In genomic region chr12:53246181-53246580, GRCm38 (mm10) we compare ENCODE assay signal across 9 mouse cellular contexts. TPM values are rescaled to one million over a fixed set of nuclear protein-coding genes. Genes with fewer than 3 reads are reported as not detected.
DNase-seq lines count a peak whose midpoint lies in the region; ATAC-seq and TF ChIP-seq lines count a peak whose summit lies in the region.
"Had no signal": no experiment of that assay in that cellular context is flagged by ENCODE, and none has a peak within 500 bp of the region (broad histone marks: within the 10 kb centered on the region; RNA-seq: fewer than 3 reads in every experiment).

No protein-coding gene starts in this region.

- H3K9ac ChIP-seq in heart, postnatal 0 days (replicated peaks; ENCODE audit: low read depth, low read length) = no peak overlapping the region
- no peak overlapping the region for H3K9ac ChIP-seq in liver, embryonic 15.5 days

- WGBS in heart, postnatal 0 days = 2% methylated on average over 12 of the region's 12 CpGs
- WGBS in liver, embryonic 15.5 days (ENCODE audit: insufficient replicate concordance) = 3% methylated on average over 12 of the region's 12 CpGs

- TF ChIP-seq CTCF in gastrocnemius, adult 2 months (IDR thresholded peaks at IDR 0.05) = no peak
- TF ChIP-seq CTCF in heart, postnatal 0 days (IDR thresholded peaks at IDR 0.05; ENCODE audit: low read depth) = no peak

- no peak for ATAC-seq in heart, postnatal 0 days (ENCODE audit: insufficient read depth, low read depth)
- ATAC-seq in liver, embryonic 15.5 days (ENCODE audit: insufficient read depth) = no peak

- no peak for DNase-seq in gastrocnemius, adult 2 months
- DNase-seq in gastrocnemius, postnatal 10 days = no peak
- peak; percentile 12 for DNase-seq in ES-CJ7 (ENCODE audit: low read depth, low spot score)
- no peak for DNase-seq in heart, postnatal 0 days (ENCODE audit: low spot score)
- no peak for DNase-seq in cerebellum, postnatal 14 days
- no peak for DNase-seq in right cerebral cortex, postnatal 4 days
- DNase-seq in gastrocnemius, postnatal 25 days = no peak
- DNase-seq: kidney, postnatal 25 days had no signal

- peak overlapping the region; percentile 92 for H3K4me2 ChIP-seq in heart, postnatal 0 days (ENCODE audit: low read depth, low read length)
- H3K4me2 ChIP-seq in liver, embryonic 15.5 days = peak overlapping the region; percentile 13; the same call in 1 of the 2 replicates

- peak overlapping the region; percentile 75 for H3K4me3 ChIP-seq in gastrocnemius, adult 2 months
- peak overlapping the region; percentile 39 for H3K4me3 ChIP-seq in heart, postnatal 0 days (ENCODE audit: low read depth, low read length)
- H3K4me3 ChIP-seq in liver, embryonic 15.5 days (replicated peaks) = no peak overlapping the region

- intact Hi-C loops in gastrocnemius, adult 2 months (cut with DNase I) = no loop called here

- no peaks in the 10 kb centered on the region for H3K9me3 ChIP-seq in heart, postnatal 0 days (replicated peaks; ENCODE audit: control insufficient read depth, low read length)
- no peaks in the 10 kb centered on the region for H3K9me3 ChIP-seq in liver, embryonic 15.5 days (replicated peaks)

- H3K27ac ChIP-seq in gastrocnemius, adult 2 months = no peak overlapping the region
- H3K27ac ChIP-seq in heart, postnatal 0 days (ENCODE audit: low read depth) = no peak overlapping the region
- no peak overlapping the region for H3K27ac ChIP-seq in liver, embryonic 15.5 days (replicated peaks)

- H3K27me3 ChIP-seq in heart, postnatal 0 days (ENCODE audit: control insufficient read depth, insufficient read depth, low read length) = peaks cover 89% of the 10 kb centered on the region
- H3K27me3 ChIP-seq in liver, embryonic 15.5 days = peaks cover 71% of the 10 kb centered on the region

- 0 out of 2 replicates have a peak, but pooled peaks cover 13% of the 10 kb centered on the region for H3K4me1 ChIP-seq in heart, postnatal 0 days (ENCODE audit: control insufficient read depth, insufficient read depth)
- H3K4me1 ChIP-seq in liver, embryonic 15.5 days (replicated peaks) = no peaks in the 10 kb centered on the region

- H3K36me3 ChIP-seq in heart, postnatal 0 days (replicated peaks; ENCODE audit: control insufficient read depth, insufficient read depth, low read length) = no peaks in the 10 kb centered on the region
- no peaks in the 10 kb centered on the region for H3K36me3 ChIP-seq in liver, embryonic 15.5 days (replicated peaks)

- TF ChIP-seq EP300 in heart, postnatal 0 days (IDR thresholded peaks at IDR 0.05; ENCODE audit: low read depth) = no peak

RNA-seq across cellular contexts. Expression of gene Npas3, which starts 2.3 kb away (rescaled TPM):
- under 1 TPM in 1 of 2 experiments, not detected in 1; 0.22 TPM for total RNA-seq in gastrocnemius, adult 2 months (2021)
- total RNA-seq in gastrocnemius, postnatal 10 days (2021) = 1 to 10 TPM; 2.6 to 4.8 TPM
- 0.50 TPM in 2 replicates for total RNA-seq in heart, postnatal 0 days (2014; rRNA removed; ENCODE audit: low replicate concordance)
- polyA plus RNA-seq in heart, postnatal 0 days (2015; fragmentation: Nextera tagmentation; extraction: Ambion mirVana) = 0.61 and 0.67 TPM in 2 replicates
- polyA plus RNA-seq in liver, embryonic 15.5 days (2015; fragmentation: Nextera tagmentation; extraction: Ambion mirVana) = 0.10 and 0.33 TPM in 2 replicates
- total RNA-seq in gastrocnemius, postnatal 25 days (2021) = under 1 TPM; 0.23 to 0.24 TPM
